In the genomic region with DNA sequence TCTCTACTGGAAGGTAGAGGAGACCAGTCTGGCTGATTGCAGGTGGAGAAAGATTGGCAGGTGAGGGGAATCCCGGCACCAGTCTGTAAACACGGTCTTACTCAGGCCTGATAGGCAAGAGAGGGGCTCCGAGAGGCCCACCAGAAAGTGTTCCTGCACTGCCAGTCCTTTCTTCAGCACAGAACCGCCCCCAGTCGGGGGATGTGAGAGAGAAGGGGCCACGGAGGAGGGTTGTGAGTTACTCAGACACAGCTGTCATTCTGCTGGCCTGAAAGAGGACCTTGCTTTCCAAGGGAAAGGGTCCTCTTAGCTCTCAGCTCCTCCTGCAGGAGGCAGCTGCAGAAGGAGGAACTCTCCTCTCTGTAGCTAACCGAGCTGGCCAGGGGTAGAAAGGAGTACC, we compare ENCODE assay signal across 11 mouse cellular contexts. TPM values are rescaled to one million over a fixed set of nuclear protein-coding genes. Genes with fewer than 3 reads are reported as not detected.
DNase-seq lines count a peak whose midpoint lies in the region; ATAC-seq and TF ChIP-seq lines count a peak whose summit lies in the region.
"Had no signal": no experiment of that assay in that cellular context is flagged by ENCODE, and none has a peak within 500 bp of the region (broad histone marks: within the 10 kb centered on the region; RNA-seq: fewer than 3 reads in every experiment).

No protein-coding gene starts in this region.

- no peak for TF ChIP-seq CTCF in thymus, adult 2 months (IDR thresholded peaks at IDR 0.05; ENCODE audit: borderline replicate concordance, control insufficient read depth, extremely low read depth, insufficient read depth, low read length, poor library complexity)

- peak overlapping the region; percentile 99 for H3K4me2 ChIP-seq in forebrain, embryonic 12.5 days
- no peak overlapping the region for H3K4me2 ChIP-seq in forebrain, embryonic 14.5 days (ENCODE audit: low read length)
- peak overlapping the region; percentile 96 for H3K4me2 ChIP-seq in hindbrain, embryonic 14.5 days (replicated peaks)
- H3K4me2 ChIP-seq in midbrain, embryonic 15.5 days = peak overlapping the region; percentile 99

- H3K9ac ChIP-seq in forebrain, embryonic 12.5 days = no peak overlapping the region
- H3K9ac ChIP-seq in forebrain, embryonic 14.5 days (ENCODE audit: low read length) = no peak overlapping the region
- peak overlapping the region; percentile 76; the same call in 1 of the 2 replicates for H3K9ac ChIP-seq in hindbrain, embryonic 14.5 days
- H3K9ac ChIP-seq in midbrain, embryonic 15.5 days = no peak overlapping the region

- no peak overlapping the region for H3K4me3 ChIP-seq in forebrain, embryonic 12.5 days (replicated peaks)
- no peak overlapping the region for H3K4me3 ChIP-seq in forebrain, embryonic 14.5 days (ENCODE audit: low read depth, low read length)
- peak overlapping the region; percentile 64 for H3K4me3 ChIP-seq in hindbrain, embryonic 14.5 days (replicated peaks; ENCODE audit: low read length)
- H3K4me3 ChIP-seq in midbrain, embryonic 15.5 days = peak overlapping the region; percentile 57
- H3K4me3 ChIP-seq in thymus, adult 2 months (ENCODE audit: control insufficient read depth, insufficient read depth, low read length) = no peak overlapping the region
- H3K4me3 ChIP-seq: megakaryocyte, embryonic 14.5 days had no signal

- no peak for ATAC-seq in forebrain, embryonic 12.5 days (ENCODE audit: low FRiP score)
- ATAC-seq in forebrain, embryonic 14.5 days = no peak
- no peak for ATAC-seq in hindbrain, embryonic 14.5 days (ENCODE audit: low FRiP score)
- ATAC-seq in midbrain, embryonic 15.5 days (replicated peaks) = no peak
- ATAC-seq: CD4-positive, CD25-positive, alpha-beta regulatory T cell, adult 4 months had no signal

- TF ChIP-seq POLR2A in thymus, adult 2 months (IDR thresholded peaks at IDR 0.05; ENCODE audit: control insufficient read depth, extremely low read depth, insufficient read depth, low read length, poor library complexity) = no peak

- WGBS in forebrain, embryonic 12.5 days = 32% methylated on average over 6 of the region's 7 CpGs
- 17% methylated on average over 7 of the region's 7 CpGs for WGBS in forebrain, embryonic 14.5 days
- 26% methylated on average over 7 of the region's 7 CpGs for WGBS in hindbrain, embryonic 14.5 days
- WGBS in midbrain, embryonic 15.5 days = 25% methylated on average over 7 of the region's 7 CpGs
- WGBS in thymus, adult 2 months = 24% methylated on average over 7 of the region's 7 CpGs

- no peaks in the 10 kb centered on the region for H3K9me3 ChIP-seq in forebrain, embryonic 12.5 days
- H3K9me3 ChIP-seq in forebrain, embryonic 14.5 days (replicated peaks; ENCODE audit: control insufficient read depth, low read length) = no peaks in the 10 kb centered on the region
- no peaks in the 10 kb centered on the region for H3K9me3 ChIP-seq in hindbrain, embryonic 14.5 days (ENCODE audit: control insufficient read depth, low read length)
- H3K9me3 ChIP-seq in midbrain, embryonic 15.5 days = no peaks in the 10 kb centered on the region
- H3K9me3 ChIP-seq: megakaryocyte, embryonic 14.5 days had no signal

- no peaks in the 10 kb centered on the region for H3K36me3 ChIP-seq in forebrain, embryonic 12.5 days (replicated peaks)
- no peaks in the 10 kb centered on the region for H3K36me3 ChIP-seq in forebrain, embryonic 14.5 days (ENCODE audit: control insufficient read depth, insufficient read depth, low read length)
- no peaks in the 10 kb centered on the region for H3K36me3 ChIP-seq in hindbrain, embryonic 14.5 days (replicated peaks; ENCODE audit: control insufficient read depth, insufficient read depth)
- no peaks in the 10 kb centered on the region for H3K36me3 ChIP-seq in midbrain, embryonic 15.5 days (replicated peaks)
- no peaks in the 10 kb centered on the region for H3K36me3 ChIP-seq in thymus, adult 2 months (ENCODE audit: control insufficient read depth, insufficient read depth, low read length)

- H3K27ac ChIP-seq in forebrain, embryonic 12.5 days = no peak overlapping the region
- no peak overlapping the region for H3K27ac ChIP-seq in forebrain, embryonic 14.5 days (ENCODE audit: low read depth, low read length)
- no peak overlapping the region for H3K27ac ChIP-seq in hindbrain, embryonic 14.5 days
- no peak overlapping the region for H3K27ac ChIP-seq in midbrain, embryonic 15.5 days
- H3K27ac ChIP-seq in thymus, adult 2 months (ENCODE audit: control insufficient read depth, insufficient read depth, low read length) = no peak overlapping the region

- H3K4me1 ChIP-seq in forebrain, embryonic 12.5 days = peaks cover 11% of the 10 kb centered on the region; the same call in 1 of the 2 replicates
- H3K4me1 ChIP-seq in forebrain, embryonic 14.5 days (ENCODE audit: control insufficient read depth, insufficient read depth, low read length) = peaks cover 2% of the 10 kb centered on the region; the same call in 1 of the 2 replicates
- H3K4me1 ChIP-seq in hindbrain, embryonic 14.5 days (replicated peaks; ENCODE audit: control insufficient read depth, insufficient read depth, low read length) = 0 out of 2 replicates have a peak, but pooled peaks cover 5% of the 10 kb centered on the region
- H3K4me1 ChIP-seq in midbrain, embryonic 15.5 days = peaks cover 7% of the 10 kb centered on the region
- H3K4me1 ChIP-seq in thymus, adult 2 months (replicated peaks; ENCODE audit: control insufficient read depth, insufficient read depth, low read length) = no peaks in the 10 kb centered on the region

- DNase-seq in forebrain, embryonic 14.5 days (ENCODE audit: low spot score) = no peak
- DNase-seq in brain, adult 2 months (ENCODE audit: low read depth, low spot score) = peak; percentile 63
- no peak for DNase-seq in hindbrain, embryonic 14.5 days (ENCODE audit: low spot score)
- DNase-seq in thymus, adult 2 months = no peak
- DNase-seq in urinary bladder, postnatal 25 days (ENCODE audit: low spot score) = no peak
- DNase-seq in ovary, postnatal 14 days (ENCODE audit: low spot score) = no peak

- H3K27me3 ChIP-seq in forebrain, embryonic 12.5 days = peaks cover 27% of the 10 kb centered on the region
- peaks cover 9% of the 10 kb centered on the region for H3K27me3 ChIP-seq in forebrain, embryonic 14.5 days (replicated peaks; ENCODE audit: control insufficient read depth, insufficient read depth, low read length)
- H3K27me3 ChIP-seq in hindbrain, embryonic 14.5 days (ENCODE audit: control insufficient read depth, insufficient read depth, low read length) = peaks cover 22% of the 10 kb centered on the region
- H3K27me3 ChIP-seq in midbrain, embryonic 15.5 days (replicated peaks) = 0 out of 2 replicates have a peak, but pooled peaks cover 12% of the 10 kb centered on the region
- peaks cover 5% of the 10 kb centered on the region for H3K27me3 ChIP-seq in thymus, adult 2 months (ENCODE audit: control insufficient read depth, insufficient read depth, low read length)

RNA-seq across cellular contexts. Expression of gene Slc35f3, which starts 1.0 kb away (rescaled TPM):
- 0.15 TPM in 1 of 2 replicates, not detected in the other for polyA plus RNA-seq in forebrain, embryonic 12.5 days (2016; fragmentation: Nextera tagmentation; extraction: Ambion mirVana)
- polyA plus RNA-seq in forebrain, embryonic 14.5 days (2014; fragmentation: Nextera tagmentation; extraction: Ambion mirVana) = 0.24 and 0.54 TPM in 2 replicates
- polyA plus RNA-seq in hindbrain, embryonic 14.5 days (2014; fragmentation: Nextera tagmentation; extraction: Ambion mirVana) = 3.4 and 3.6 TPM in 2 replicates
- polyA plus RNA-seq in midbrain, embryonic 15.5 days (2015; fragmentation: Nextera tagmentation; extraction: Ambion mirVana) = 1.7 and 2.0 TPM in 2 replicates
- polyA plus RNA-seq in thymus, adult 2 months (2012; rRNA removed) = 0.08 TPM in 1 of 2 replicates, not detected in the other
- polyA plus RNA-seq: CD4-positive, CD25-positive, alpha-beta regulatory T cell, adult 4 months; heart, embryonic 16.5 days had no signal

Comparison
In these comparisons a context has a peak if more than half of its experiments do, and no peak if none do; other contexts are left out.
1. H3K4me3 ChIP-seq: peak in hindbrain, embryonic 14.5 days (single experiment) and midbrain, embryonic 15.5 days (single experiment); none in forebrain, embryonic 12.5 days (single experiment), forebrain, embryonic 14.5 days (single experiment) and thymus, adult 2 months (single experiment).